Mouse (Mus musculus): ENCODE measurements around the gene Rbp2. TPM values are rescaled to one million over a fixed set of nuclear protein-coding genes. Genes with fewer than 3 reads are reported as not detected.
A peak's percentile ranks its signal among the peaks of the same experiment; 100 is the strongest.

The Rbp2 gene
- polyA plus RNA-seq, 1 experiment from 2014 or later, result 0.43 TPM

DNA sequence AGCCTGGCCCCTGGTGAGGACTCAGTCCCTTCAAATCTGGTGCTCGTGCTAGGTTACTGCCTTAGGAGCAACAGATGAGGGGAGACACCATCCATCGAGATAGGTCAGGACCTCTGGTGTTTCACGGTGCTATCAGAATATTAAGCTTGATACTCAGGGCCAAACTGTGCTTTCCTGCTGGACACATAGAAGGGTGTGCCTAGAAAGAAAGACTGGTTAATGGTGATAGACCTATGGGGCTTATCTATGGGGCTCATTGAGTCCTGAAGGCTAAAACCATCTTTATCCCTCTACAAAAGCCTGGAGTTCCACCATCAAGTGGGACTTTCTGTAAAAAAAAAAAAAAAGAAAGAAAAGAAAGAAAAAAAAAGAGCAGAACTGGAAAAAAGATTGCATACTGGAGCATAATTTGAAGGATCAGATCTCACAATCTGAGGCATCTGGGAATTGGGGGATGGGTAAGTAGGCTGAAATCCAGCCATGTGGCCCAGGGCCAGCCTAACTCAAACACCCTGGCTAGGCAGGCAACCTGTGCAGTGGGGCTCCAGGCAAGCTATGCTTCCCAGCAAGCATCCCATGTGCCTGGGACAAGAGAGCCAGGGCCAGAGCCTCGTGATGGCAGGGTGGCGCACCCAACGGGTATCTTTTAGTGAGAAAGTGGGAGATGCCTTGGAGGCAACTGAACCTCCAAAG lies 24.6 kb downstream of the Rbp2 start:
- no peak overlapping the region for H3K4me2 ChIP-seq
- DNase-seq (no peak), ATAC-seq (ENCODE audit: insufficient read depth) (no peak)
- H3K4me1 ChIP-seq (ENCODE audit: insufficient read depth), result no peaks in the 10 kb centered on the region
- H3K4me3 ChIP-seq (ENCODE audit: low read depth, low read length), result no peak overlapping the region
- whole genome bisulfite sequencing, result 81% methylated on average over 6 of the region's 6 CpGs
- no peak overlapping the region for H3K9ac ChIP-seq
- H3K36me3 ChIP-seq (ENCODE audit: insufficient read depth), result no peaks in the 10 kb centered on the region
- H3K9me3 ChIP-seq (ENCODE audit: low read depth, low read length), result no peaks in the 10 kb centered on the region
- no peak for TF ChIP-seq CTCF (IDR thresholded peaks at IDR 0.05; ENCODE audit: low read depth)
- no peaks in the 10 kb centered on the region for H3K27me3 ChIP-seq (ENCODE audit: insufficient read depth, low read length)
- no peak overlapping the region for H3K27ac ChIP-seq (ENCODE audit: low read depth)

DNA sequence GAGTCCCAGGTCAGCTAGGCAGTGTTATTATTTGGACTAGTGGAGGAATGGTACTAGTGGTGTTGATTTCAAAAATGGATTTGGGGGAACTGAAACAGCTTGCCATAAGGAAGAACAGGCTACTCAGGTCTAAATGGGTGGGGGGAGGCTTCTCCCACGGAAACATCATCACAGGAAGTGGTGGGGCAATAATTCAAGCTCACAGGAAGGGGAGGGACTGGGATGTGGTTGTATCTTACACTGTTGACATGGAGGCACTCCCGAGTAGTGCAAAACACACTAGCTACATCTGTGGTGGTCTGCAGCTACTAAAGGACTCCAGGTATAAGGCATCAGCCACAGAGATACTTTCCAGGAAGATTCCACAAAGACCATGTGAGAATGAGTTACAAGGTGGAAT lies 38.0 kb downstream of the Rbp2 start:
- H3K4me1 ChIP-seq (ENCODE audit: insufficient read depth), result no peaks in the 10 kb centered on the region
- no peak overlapping the region for H3K27ac ChIP-seq (ENCODE audit: low read depth)
- DNase-seq, result no peak
- no peak for TF ChIP-seq CTCF (IDR thresholded peaks at IDR 0.05; ENCODE audit: low read depth)
- H3K36me3 ChIP-seq (ENCODE audit: insufficient read depth), result no peaks in the 10 kb centered on the region
- H3K27me3 ChIP-seq (ENCODE audit: insufficient read depth, low read length), result no peaks in the 10 kb centered on the region
- no peak overlapping the region for H3K4me2 ChIP-seq
- no peak for ATAC-seq (ENCODE audit: insufficient read depth)
- WGBS, result 58% methylated on average over 2 of the region's 2 CpGs
- no peak overlapping the region for H3K9ac ChIP-seq
- no peaks in the 10 kb centered on the region for H3K9me3 ChIP-seq (ENCODE audit: low read depth, low read length)
- no peak overlapping the region for H3K4me3 ChIP-seq (ENCODE audit: low read depth, low read length)

DNA sequence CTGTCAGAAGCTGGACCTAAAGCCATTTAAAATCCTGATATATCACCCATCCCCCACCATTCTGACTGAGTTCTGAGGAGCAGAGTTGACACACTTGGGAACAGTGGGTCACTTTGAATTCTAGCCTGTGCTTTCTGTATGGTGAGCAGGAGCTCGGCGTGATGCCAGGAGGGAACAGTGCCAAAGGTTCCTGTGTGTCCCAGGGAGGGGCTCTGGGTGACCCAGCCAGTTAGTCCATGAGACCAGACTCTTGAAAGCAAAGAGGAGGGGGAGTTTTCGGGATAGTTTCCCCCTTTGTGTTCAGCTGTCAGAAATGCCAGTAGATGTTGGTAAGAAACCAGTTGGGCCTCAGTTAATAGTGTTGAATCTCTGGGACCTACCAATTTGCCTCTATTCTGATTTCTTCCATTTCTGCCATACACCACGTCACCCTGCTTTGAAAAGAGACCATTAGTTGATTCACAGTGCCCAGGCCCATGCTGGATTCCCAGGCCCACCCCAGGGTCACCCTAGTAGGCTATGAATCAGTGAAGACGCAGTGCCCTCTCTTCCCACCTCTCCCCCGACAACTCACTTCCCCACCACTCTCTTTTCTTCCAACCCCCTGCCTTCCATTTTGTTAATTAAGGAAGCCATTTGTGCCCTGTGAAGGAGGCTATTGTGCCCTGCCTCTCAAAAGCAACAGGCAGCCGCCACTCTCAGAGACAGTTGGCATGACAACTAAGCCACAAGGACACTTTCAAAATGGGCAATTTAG lies 39.0 kb downstream of the Rbp2 start:
- H3K9ac ChIP-seq, result no peak overlapping the region
- ATAC-seq (ENCODE audit: insufficient read depth), result peak; percentile 31; the same call in 1 of the 2 replicates
- no peaks in the 10 kb centered on the region for H3K9me3 ChIP-seq (ENCODE audit: low read depth, low read length)
- no peaks in the 10 kb centered on the region for H3K36me3 ChIP-seq (ENCODE audit: insufficient read depth)
- H3K4me3 ChIP-seq (ENCODE audit: low read depth, low read length), result no peak overlapping the region
- WGBS, result 66% methylated on average over 7 of the region's 7 CpGs
- H3K4me2 ChIP-seq, result no peak overlapping the region
- no peaks in the 10 kb centered on the region for H3K4me1 ChIP-seq (ENCODE audit: insufficient read depth)
- TF ChIP-seq CTCF (IDR thresholded peaks at IDR 0.05; ENCODE audit: low read depth), result no peak
- no peaks in the 10 kb centered on the region for H3K27me3 ChIP-seq (ENCODE audit: insufficient read depth, low read length)
- peak; percentile 62 for DNase-seq
- H3K27ac ChIP-seq (ENCODE audit: low read depth), result no peak overlapping the region

DNA sequence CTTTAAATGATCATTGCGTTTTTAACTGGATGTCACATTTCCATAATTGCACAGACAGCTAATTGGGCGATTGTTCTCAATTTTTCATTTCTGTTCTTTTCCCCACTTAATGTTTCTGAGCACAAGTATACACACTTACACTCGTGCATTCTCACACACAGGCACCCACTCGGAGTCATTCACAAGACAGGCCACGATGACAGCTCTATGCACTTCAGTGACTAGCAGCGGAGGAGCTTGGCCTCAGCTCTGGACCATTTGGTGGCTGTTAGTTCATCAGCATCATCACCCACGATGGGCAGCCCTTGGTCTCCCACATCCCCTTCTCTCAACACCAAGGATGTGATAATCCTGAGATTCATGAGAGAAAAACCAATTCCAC lies 39.6 kb downstream of the Rbp2 start:
- no peak overlapping the region for H3K4me3 ChIP-seq (ENCODE audit: low read depth, low read length)
- no peaks in the 10 kb centered on the region for H3K27me3 ChIP-seq (ENCODE audit: insufficient read depth, low read length)
- H3K9ac ChIP-seq, result no peak overlapping the region
- DNase-seq, result no peak
- 66% methylated on average over 7 of the region's 7 CpGs for WGBS
- H3K9me3 ChIP-seq (ENCODE audit: low read depth, low read length), result no peaks in the 10 kb centered on the region
- TF ChIP-seq CTCF (IDR thresholded peaks at IDR 0.05; ENCODE audit: low read depth), result no peak
- no peak for ATAC-seq (ENCODE audit: insufficient read depth)
- H3K4me2 ChIP-seq, result no peak overlapping the region
- H3K36me3 ChIP-seq (ENCODE audit: insufficient read depth), result no peaks in the 10 kb centered on the region
- no peaks in the 10 kb centered on the region for H3K4me1 ChIP-seq (ENCODE audit: insufficient read depth)
- no peak overlapping the region for H3K27ac ChIP-seq (ENCODE audit: low read depth)

- Histone ChIP-seq H3K4me1 (ENCODE audit: insufficient read depth) (no peaks in the 10 kb centered on the region), H3K4me2 (no peak overlapping the region), H3K27me3 (ENCODE audit: insufficient read depth, low read length) (no peaks in the 10 kb centered on the region), H3K4me3 (ENCODE audit: low read depth, low read length) (no peak overlapping the region), H3K27ac (ENCODE audit: low read depth) (no peak overlapping the region), H3K9me3 (ENCODE audit: low read depth, low read length) (no peaks in the 10 kb centered on the region), H3K36me3 (ENCODE audit: insufficient read depth) (no peaks in the 10 kb centered on the region), H3K9ac (no peak overlapping the region)
- no peak for TF ChIP-seq CTCF (IDR thresholded peaks at IDR 0.05; ENCODE audit: low read depth)
- DNase-seq, result no peak
- 72% methylated on average over 7 of the region's 7 CpGs for WGBS
- ATAC-seq (ENCODE audit: insufficient read depth), result no peak
These were observed 41.3 kb downstream of the Rbp2 start for GRCm38 (mm10) chr9:98527226-98527625.

DNA sequence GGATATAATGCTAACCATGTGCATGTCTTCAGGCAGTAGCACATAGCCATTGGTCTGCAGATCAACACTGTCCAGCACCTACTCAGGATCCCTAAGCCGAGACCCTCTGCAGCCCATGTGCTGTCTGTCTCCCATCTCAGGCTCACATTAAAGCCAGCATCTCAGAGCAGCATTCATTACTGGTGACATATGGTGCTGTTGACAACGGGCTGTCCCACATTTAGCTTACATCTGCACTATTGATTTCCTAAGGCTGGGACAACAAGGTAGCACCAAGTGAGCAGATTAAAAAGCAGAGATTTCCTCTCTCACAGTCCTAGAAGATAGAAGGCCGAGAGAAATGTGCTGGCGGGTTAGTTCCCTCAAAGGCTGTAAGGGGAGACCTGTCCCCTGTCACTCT lies 43.9 kb downstream of the Rbp2 start:
- Histone ChIP-seq H3K36me3 (ENCODE audit: insufficient read depth) (no peaks in the 10 kb centered on the region), H3K9ac (no peak overlapping the region)
- no peak for ATAC-seq (ENCODE audit: insufficient read depth)

GRCm38 (mm10) chr9:98530999-98531398 lies 45.1 kb downstream of the Rbp2 start:
- Histone ChIP-seq H3K27me3 (ENCODE audit: insufficient read depth, low read length) (no peaks in the 10 kb centered on the region), H3K4me2 (no peak overlapping the region), H3K9ac (no peak overlapping the region), H3K4me1 (ENCODE audit: insufficient read depth) (no peaks in the 10 kb centered on the region), H3K36me3 (ENCODE audit: insufficient read depth) (no peaks in the 10 kb centered on the region), H3K27ac (ENCODE audit: low read depth) (no peak overlapping the region), H3K4me3 (ENCODE audit: low read depth, low read length) (no peak overlapping the region), H3K9me3 (ENCODE audit: low read depth, low read length) (no peaks in the 10 kb centered on the region)
- WGBS, result 59% methylated on average over 2 of the region's 2 CpGs
- ATAC-seq (ENCODE audit: insufficient read depth), result no peak
- TF ChIP-seq CTCF (IDR thresholded peaks at IDR 0.05; ENCODE audit: low read depth), result no peak
- DNase-seq, result no peak

More for the DNA sequence above, 43.9 kb downstream of the Rbp2 start:
- 64% methylated on average over 4 of the region's 4 CpGs for WGBS
- Histone ChIP-seq H3K4me1 (ENCODE audit: insufficient read depth) (no peaks in the 10 kb centered on the region), H3K4me2 (no peak overlapping the region), H3K27ac (ENCODE audit: low read depth) (no peak overlapping the region), H3K9me3 (ENCODE audit: low read depth, low read length) (no peaks in the 10 kb centered on the region), H3K4me3 (ENCODE audit: low read depth, low read length) (no peak overlapping the region), H3K27me3 (ENCODE audit: insufficient read depth, low read length) (no peaks in the 10 kb centered on the region)
- DNase-seq, result no peak
- TF ChIP-seq CTCF (IDR thresholded peaks at IDR 0.05; ENCODE audit: low read depth), result no peak

All from lung, embryonic 14.5 days (tissue).